Mouse (Mus musculus): ENCODE data around the gene Pnisr. TPM values are rescaled to one million over a fixed set of nuclear protein-coding genes. Genes with fewer than 3 reads are reported as not detected.
A peak's percentile ranks its signal among the peaks of the same experiment; 100 is the strongest.

Pnisr gene
- total RNA-seq (2014; fragmentation: Nextera tagmentation) (208 and 212 TPM in 2 replicates), total RNA-seq (2017) (72.4 and 175 TPM in 2 replicates)

DNA sequence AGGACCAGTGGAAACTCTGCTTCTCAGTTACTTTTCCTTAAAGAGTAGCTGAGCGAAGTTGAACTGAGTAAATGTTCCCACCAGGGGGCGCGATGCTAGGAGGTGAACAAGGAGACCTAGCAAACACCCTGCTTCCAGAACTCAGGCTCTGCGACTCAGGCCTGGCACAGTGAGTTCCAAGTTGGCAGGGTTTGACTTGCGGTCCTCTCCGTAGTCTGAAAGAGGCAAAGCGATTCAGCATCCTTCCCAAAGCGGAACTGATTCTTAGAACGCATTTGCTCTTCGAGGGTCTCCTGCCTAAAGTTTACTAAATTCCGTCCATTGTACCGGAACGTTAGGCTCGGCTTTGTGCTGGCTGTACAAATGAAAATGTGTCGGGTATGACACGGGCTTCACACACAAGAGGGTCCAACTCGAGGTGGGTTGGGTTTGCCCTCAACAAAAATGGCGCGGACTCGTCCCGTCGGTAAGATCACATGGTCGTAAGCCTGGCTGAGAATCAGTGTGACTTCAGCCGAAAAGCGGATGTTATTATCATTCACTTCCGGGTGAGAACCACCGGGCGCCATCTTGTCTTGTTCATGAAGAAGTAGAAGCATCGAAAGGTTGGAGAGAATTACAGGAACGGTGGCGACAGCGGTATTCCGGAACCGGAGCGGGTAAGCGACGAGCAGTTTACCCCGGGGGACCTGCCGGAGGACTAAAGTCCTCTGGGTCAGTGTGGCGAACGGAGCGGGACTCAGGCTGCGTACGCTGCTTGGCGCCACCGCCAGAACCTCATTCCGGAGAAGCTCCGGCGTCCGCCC is at the start of gene Pnisr:
Pnisr (plus strand) TSS at position 103 of the 806 bp plus-strand sequence.
- ATAC-seq (replicated peaks; ENCODE audit: low FRiP score, low TSS enrichment, poor library complexity, severe bottlenecking): peak; percentile 92

DNA sequence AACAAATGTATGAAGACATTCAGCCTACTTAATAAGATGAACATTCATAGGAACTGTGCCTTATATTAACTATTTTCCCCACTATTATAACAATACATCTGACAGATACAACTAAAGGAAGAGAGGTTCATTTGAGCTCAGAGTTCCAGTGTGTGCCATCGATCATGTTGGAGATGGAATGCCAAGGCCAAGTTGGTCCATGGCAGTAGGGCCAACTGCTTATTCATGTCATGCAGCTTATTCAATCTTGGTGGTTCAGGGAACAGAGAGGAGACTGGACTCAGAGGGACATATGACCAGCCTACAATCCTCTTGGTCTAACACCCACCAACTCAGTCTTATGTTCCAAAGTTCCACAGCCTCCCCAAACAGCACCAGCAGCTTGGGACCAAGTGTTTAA is 46.4 kb upstream of the Pnisr start:
- no peak; the same call in 1 of the 2 replicates for ATAC-seq (replicated peaks; ENCODE audit: low FRiP score, low TSS enrichment, poor library complexity, severe bottlenecking)

DNA sequence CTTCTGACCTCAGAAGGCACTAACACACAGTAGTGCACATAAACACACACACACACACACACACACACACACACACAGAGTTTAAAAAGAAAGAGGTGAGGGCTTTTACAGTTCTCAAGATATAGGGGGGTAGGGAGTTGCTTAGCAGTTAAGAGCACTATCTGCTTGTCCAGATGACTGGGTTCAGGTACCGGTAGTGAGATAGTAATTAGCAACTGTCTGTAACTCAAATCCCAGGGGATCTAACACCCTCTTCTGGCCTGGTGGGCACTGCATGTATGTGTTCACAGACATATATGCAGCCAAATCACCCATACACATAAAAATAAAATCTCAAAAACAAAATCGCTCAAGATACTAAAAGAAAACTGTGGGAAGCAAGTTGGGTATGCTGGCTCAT is 45.8 kb upstream of the Pnisr start:
- peak; percentile 99 for ATAC-seq (replicated peaks; ENCODE audit: low FRiP score, low TSS enrichment, poor library complexity, severe bottlenecking)

DNA sequence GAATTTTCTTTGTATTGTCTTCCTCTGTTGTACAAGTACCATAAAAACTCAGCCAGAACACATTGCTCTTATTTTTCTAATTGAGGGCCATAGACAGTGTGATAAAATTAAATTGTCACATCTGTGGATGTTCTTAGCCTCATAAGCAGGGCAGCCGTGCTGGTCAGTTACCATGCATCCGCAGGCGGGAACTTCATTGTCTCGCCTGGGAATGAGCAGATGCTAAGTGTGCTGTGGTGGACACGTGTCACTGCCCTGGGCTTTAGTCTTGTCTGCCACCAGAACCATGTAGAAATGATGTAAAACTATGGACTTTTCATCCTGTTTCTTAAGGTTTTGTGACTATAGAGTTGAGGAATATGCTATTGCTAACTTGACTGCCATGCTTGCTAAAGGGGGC is 40.2 kb upstream of the Pnisr start:
- ATAC-seq (replicated peaks; ENCODE audit: low FRiP score, low TSS enrichment, poor library complexity, severe bottlenecking): no peak

DNA sequence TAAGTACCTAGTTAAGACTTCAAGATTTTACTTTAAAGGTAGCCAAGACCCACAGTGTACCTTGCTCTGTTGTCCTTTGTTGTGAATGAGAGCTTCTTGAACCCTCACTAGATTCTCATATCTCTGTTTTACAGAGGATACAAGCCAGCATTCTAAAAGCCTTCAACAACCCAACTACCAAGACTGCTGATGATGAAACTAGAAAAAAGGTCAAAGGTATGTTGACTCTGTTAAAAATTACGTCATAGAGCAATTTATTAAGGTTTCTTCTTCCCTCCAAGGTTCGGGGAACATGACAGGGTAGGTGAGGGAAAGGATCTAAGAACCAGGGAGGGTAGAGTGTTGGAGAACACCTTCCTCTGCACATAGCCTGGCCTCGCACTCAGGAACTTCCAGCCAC is 36.8 kb upstream of the Pnisr start:
- no peak for ATAC-seq (replicated peaks; ENCODE audit: low FRiP score, low TSS enrichment, poor library complexity, severe bottlenecking)

DNA sequence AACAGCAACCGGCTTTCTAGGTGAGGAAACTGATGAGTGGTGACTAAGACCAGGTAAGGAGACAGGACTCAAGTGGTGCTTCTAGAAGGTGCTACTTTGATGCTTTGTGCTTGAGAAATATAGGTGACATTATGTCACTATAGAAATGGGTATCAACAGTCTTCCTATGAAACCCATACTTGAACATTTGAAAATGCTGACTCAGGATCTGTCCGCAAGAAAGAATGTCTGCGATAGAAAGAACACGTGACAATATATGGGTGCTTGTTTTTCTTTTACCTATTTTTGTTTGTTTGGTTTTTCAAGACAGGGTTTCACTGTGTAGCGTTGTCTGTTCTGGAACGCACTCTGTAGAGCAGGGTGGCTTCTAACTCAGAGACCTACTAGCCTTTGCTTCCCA is 34.7 kb upstream of the Pnisr start:
- no peak for ATAC-seq (replicated peaks; ENCODE audit: low FRiP score, low TSS enrichment, poor library complexity, severe bottlenecking)

DNA sequence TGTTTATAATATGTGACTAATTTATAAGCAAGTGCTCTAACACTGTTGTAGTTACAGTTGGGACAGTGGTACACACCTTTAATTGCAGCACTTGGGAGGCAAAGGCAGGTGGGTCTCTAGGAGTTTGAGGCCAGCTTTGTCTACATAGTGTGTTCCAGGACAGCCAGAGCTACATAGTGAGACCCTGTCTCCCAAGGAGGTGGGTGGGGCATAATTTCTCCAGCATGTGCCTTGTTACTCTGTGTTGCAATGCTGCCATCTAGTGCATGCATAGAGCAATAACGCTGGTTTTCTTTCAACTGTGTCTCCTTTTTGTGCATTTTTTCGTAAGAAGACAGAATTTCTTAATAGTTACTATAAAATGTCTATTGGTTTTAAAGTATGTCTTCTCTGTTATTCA is 33.4 kb upstream of the Pnisr start:
- peak; percentile 96 for ATAC-seq (replicated peaks; ENCODE audit: low FRiP score, low TSS enrichment, poor library complexity, severe bottlenecking)

DNA sequence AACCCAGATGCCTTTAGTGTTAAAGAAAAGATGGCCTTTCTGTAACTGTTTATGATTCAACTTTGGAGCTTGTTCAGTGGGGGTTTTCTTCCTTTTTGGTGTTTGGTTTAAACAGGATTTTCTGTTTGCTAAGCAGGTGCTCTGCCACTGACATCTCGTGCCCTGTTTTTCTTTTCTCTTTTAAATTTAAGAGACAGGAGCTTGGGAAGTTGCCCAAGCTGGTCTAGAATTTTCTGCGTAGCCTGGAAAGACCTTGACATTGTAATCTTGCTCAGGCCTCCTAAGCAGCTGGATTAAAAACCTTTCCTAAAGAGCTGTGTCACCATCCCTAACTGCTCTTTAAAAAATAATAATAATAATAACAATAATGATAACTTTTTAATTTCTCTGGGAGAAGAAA is 20.8 kb upstream of the Pnisr start:
- ATAC-seq (replicated peaks; ENCODE audit: low FRiP score, low TSS enrichment, poor library complexity, severe bottlenecking): no peak

DNA sequence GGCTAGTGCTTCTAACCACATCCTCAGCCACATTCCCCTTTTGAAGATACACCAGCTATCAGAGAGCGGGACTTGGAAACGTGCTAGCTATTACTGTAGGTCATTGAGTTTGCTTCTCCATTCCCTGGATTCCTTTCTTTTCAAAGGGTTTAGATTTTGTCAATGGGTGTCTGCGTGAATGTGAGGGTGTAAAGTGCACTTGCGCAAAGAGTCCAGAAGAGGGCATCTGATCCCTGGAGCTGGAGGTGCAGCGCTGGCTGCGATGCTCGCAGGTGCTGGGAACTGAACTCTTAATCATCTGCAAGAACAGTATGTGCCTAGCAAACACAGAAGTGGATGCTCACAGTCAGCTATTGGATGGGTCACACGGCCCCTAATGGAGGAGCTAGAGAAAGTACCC is 14.5 kb upstream of the Pnisr start:
- ATAC-seq (replicated peaks; ENCODE audit: low FRiP score, low TSS enrichment, poor library complexity, severe bottlenecking): no peak; the same call in 1 of the 2 replicates

DNA sequence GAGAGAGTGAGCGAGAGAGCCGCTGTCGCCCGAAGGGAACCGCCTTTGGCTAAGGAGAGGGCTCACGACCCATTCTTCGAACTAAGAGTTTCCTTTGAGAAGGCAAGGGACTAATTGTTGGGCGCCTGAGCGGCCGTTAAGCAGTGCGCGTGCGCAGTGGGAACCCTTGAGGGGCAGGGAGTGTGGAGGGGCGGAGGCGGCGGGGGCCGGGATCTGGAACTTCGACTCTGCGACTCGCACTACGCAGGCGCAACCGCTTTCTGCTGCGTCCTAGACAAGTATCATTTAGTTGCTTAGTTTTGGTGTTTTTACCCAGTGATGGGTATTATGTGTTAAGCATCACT is 876 bp downstream of the Pnisr start:
- peak; percentile 81 for ATAC-seq (replicated peaks; ENCODE audit: low FRiP score, low TSS enrichment, poor library complexity, severe bottlenecking)

DNA sequence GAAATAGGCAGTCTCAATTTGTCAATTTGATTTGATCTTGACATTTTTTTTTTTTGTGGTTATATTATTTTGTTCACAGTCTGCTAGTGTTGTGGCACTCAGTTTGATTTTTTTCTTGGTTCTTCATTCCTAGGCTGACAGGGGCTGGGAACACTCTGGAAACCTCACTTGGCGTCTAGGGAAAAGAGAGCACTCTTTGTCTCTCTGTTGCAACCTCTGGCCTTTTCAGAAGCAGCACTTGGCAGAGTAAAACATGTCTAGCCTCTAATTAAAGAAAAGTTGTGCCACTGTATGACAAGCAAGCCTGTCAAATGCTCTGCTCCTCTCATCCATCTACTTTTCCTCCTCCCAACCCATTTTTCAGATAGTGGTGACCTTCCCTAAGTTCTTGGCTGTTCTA is 10.1 kb downstream of the Pnisr start:
- no peak for ATAC-seq (replicated peaks; ENCODE audit: low FRiP score, low TSS enrichment, poor library complexity, severe bottlenecking)

DNA sequence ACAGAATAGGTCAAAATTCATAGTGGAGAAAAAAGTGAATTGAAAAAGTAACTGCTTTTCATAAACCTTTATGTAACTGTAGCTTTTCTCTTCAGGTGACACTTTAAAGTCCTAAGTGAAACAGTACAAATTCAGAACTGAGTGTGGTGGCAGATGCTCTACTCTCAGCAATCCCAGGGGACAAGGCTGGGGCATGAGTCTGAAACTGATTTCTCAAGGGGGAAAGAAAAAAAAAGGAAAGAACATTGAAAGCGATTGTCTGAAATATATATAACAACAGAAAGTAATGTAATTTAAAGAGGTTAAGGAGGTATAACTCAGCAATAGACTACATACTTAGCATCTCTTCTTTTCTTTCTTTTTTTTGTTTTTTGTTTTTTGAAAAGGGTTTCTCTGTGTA is 17.8 kb downstream of the Pnisr start:
- ATAC-seq (replicated peaks; ENCODE audit: low FRiP score, low TSS enrichment, poor library complexity, severe bottlenecking): no peak

DNA sequence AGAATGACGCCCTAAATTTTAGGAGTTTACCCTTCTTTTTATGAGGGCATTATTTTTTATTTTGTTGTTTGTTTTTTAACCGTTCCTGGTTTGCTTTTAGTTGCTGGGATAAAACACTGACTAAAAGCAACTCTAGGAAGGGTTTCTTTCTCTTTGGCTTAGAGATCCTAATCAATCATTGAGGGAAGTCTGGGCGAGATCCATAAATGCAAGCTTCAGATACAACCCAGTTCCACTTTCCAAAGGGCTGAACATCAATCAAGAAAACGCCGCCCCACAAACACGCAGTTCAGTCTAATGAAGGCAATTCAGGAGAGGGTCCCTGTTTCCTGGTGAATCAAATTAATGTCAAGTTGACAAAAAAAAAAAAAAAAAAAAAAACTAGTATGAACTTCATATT is 31.4 kb downstream of the Pnisr start:
- no peak for ATAC-seq (replicated peaks; ENCODE audit: low FRiP score, low TSS enrichment, poor library complexity, severe bottlenecking)

DNA sequence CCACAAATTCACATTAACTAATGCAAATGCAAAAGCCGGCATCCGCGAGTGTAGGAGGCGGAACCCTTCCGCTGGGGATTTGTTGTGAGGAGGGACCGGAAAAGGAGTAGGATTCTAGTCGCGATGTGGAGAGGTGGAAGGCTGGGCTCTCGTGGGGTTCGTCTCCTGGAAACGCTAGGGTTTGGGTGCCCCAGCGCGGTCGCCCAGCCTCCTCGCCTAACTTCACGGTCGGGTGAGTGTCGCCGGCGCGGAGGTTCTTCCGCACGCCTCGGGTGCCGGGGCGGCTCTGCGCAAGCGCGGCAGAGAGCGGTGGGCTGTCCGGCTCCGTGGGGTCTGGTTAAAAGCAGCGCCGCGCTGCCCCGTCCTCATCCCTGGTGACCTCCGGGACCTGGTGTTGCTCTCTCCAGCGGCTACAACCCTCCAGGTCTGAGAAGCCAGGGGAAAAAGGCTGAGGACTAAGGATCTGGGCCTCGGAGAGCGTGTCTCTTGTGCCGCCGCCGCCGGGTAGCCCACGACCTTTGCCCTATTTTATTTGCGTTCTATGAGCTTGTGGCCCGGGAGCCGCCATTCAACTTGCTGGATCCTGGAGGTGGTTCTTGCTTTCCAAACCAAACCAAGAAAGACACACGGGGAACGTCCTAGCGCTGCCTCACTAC is 32.3 kb downstream of the Pnisr start, which contains the start of gene Coq3:
Coq3 (plus strand) TSS at position 109 of the 656 bp plus-strand sequence.
- peak; percentile 88 for ATAC-seq (replicated peaks; ENCODE audit: low FRiP score, low TSS enrichment, poor library complexity, severe bottlenecking)

DNA sequence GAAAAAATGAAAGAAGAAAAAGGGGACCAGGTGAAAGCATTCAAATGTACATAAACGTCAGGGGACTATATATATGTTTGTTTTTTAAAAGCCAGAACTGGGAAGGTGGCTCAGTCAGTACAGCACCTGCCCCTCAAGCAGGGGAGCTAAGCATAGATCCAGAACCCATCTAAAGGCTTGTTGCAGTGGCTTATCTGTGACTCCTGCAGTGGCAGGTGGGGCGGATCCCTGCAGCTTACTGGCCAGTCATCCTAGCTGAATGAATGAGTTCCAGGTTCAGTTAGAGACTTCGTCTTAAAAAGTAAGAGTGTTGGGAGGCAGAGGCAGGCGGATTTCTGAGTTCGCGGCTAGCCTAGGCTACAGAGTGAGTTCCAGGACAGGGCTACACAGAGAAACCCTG is 35.4 kb downstream of the Pnisr start:
- ATAC-seq (replicated peaks; ENCODE audit: low FRiP score, low TSS enrichment, poor library complexity, severe bottlenecking): 0 out of 2 replicates have a peak, but pooled peaks have one; percentile 35

DNA sequence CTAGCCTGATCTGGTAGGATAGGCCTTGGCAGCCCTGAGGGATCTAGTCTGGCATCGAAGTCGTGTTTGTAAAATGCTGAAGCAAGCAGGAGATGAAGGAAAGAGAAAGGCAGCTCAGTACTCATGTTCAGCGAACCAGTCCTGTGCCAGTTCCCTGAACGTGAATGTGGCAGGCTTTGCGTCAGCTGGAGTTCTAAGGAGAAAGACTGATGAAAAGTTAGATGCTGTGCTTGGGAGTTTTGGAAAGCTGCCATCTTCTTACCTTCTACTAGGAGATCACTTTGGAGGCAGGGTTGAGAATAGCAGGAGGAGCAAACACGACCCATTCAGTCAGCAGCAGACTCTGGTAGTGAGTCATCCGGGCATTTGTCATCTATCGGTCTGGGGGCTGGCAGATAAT is 38.4 kb downstream of the Pnisr start:
- ATAC-seq (replicated peaks; ENCODE audit: low FRiP score, low TSS enrichment, poor library complexity, severe bottlenecking): no peak

Other genes with a start within 250 kb of the Pnisr start
- not detected in 2 replicates for gene Prdm13, start 161.6 kb upstream of the Pnisr start, total RNA-seq (2014; fragmentation: Nextera tagmentation)
- gene Prdm13, start 161.6 kb upstream of the Pnisr start, total RNA-seq (2017): not detected in 2 replicates
- gene Ccnc, start 119.9 kb upstream of the Pnisr start, total RNA-seq (2014; fragmentation: Nextera tagmentation): 27.5 and 28.5 TPM in 2 replicates
- gene Ccnc, start 119.9 kb upstream of the Pnisr start, total RNA-seq (2017): 38.9 and 41.7 TPM in 2 replicates
- 40.5 and 63.1 TPM in 2 replicates for gene Usp45, start 80.4 kb upstream of the Pnisr start, total RNA-seq (2014; fragmentation: Nextera tagmentation)
- gene Usp45, start 80.4 kb upstream of the Pnisr start, total RNA-seq (2017): 26.3 and 34.1 TPM in 2 replicates
- 19.8 and 27.1 TPM in 2 replicates for gene Tstd3, start 80.4 kb upstream of the Pnisr start, total RNA-seq (2014; fragmentation: Nextera tagmentation)
- 9.8 and 19.3 TPM in 2 replicates for gene Tstd3, start 80.4 kb upstream of the Pnisr start, total RNA-seq (2017)
- gene Coq3, start 32.1 kb downstream of the Pnisr start, total RNA-seq (2014; fragmentation: Nextera tagmentation): 8.7 and 15.1 TPM in 2 replicates
- gene Coq3, start 32.1 kb downstream of the Pnisr start, total RNA-seq (2017): 19.5 and 28.8 TPM in 2 replicates
- gene Faxc, start 83.7 kb downstream of the Pnisr start, total RNA-seq (2014; fragmentation: Nextera tagmentation): not detected in 2 replicates
- not detected in 2 replicates for gene Faxc, start 83.7 kb downstream of the Pnisr start, total RNA-seq (2017)

Measured in megakaryocyte-erythroid progenitor cell, adult 5-6 weeks (primary cell).